Mouse (Mus musculus) lung, postnatal 25 days (tissue): ENCODE results near the gene Itih5.

Experiments used
- DNase-seq: peaks from one replicate; pipeline ENCODE4 v3.0.0; 2022; ENCODE audit warnings: low spot score

The Itih5 gene

DNA sequence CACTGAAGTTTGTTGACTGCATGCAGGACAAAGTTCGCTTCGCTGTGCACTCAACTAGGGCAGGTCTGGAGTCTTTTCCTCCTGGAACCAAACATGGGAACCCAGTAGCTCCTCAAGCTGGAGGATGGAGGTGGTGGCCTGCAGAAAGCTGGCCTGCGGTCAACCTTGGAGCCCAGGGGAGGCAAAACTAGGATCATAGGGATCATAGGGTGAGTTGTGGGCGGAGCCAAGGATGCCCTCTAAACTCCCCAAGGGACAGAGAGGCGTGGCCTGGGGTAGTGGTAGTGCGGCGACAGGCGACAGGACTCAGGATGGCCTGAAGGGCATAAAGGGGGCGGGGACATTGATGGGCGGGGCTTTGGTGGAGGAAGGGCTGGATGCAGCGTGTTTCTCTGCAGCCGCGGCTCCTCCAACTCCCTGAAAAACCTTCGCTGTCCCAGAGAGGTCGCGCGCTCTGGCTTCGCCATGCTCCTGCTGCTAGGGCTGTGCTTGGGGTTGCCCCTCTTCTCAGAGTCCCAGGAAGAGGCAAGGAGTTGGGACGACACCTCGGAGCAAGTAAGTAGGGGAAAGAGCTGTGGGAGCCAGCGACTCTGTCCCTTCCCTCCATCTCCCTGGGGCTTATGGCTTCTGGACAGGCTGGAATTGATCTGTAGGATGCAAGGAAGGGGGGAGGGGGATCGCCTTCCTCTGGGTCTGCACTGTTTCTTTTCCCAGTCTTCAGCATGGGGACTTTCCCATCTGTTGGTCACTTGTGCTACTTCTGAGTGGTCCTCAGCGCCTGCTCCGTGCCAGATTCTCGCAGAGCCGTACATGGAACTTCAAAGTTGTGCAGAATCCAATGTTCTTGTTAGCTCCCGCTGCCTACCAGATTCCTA, at the start of gene Itih5:
Itih5 (plus strand) TSS at position 371 of the 875 bp plus-strand sequence.
- peak; percentile 34 for DNase-seq

DNA sequence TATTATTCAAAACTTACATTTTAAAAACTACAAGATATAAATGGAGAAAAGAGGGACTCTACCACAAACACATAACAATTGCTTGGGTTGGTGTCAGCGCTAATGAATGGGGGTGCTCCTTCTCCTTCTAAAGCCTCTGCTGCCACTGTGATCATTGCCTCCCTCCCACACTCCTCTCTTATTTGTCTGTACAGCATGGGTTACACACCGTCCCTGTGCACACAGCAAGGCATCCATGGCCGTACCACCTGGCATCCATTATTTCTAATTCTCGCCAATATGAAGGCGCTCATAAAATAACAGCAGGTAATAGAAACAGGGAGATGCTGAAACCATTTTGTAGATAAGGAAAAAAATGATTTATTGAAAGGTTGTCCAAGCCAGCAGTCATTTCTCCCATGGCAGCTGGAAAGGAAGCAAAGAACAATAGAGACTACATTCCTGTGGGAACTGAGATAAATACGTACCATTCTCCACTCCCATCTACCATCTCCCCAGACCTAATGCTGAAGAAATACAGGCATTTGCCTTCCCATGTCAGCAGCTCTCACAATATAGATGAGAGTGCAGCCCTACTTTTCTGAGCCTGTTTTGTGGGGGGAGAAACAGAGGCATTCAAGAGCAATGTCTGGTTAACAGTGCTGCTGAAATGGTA, 44.7 kb upstream of the Itih5 start:
- DNase-seq, result no peak

DNA sequence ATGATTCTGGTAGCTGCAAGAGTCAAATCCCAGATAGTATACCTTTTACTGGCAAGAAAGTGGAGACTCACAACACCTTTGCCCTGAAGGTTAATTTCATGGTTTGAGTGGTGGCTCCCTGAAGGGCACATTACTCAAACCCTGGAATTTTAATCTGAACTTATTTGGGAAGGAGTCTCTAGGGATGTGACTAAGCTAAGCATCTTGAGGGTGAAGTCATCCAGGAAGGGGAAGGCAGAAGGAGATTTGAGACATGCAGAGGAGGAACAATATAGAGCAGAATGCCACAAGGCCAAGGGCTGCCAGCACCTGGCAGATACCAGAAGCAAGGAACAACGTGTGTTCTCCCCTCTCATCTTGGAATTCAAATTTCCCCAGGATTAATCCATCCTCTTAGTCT, 34.6 kb upstream of the Itih5 start:
- DNase-seq, result no peak

DNA sequence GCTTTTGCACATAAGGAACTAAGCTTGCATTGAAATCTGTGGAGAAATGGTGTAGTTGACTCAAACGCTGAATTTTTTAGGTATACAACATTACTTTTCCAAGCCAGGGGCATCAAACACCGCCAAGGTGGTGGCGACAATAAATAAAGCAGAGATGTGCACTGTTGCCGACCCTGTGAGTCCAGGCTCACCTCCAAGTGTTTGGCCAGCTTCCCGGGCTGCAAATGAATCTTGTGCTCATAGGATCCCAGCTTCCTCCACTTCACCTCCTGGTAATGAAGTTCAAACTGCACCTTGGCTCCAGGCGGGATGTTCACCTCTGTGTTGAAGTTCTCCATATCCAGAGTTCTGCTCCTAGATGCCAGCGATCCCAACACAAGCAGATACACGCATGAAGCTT, 34.1 kb upstream of the Itih5 start:
- no peak for DNase-seq

DNA sequence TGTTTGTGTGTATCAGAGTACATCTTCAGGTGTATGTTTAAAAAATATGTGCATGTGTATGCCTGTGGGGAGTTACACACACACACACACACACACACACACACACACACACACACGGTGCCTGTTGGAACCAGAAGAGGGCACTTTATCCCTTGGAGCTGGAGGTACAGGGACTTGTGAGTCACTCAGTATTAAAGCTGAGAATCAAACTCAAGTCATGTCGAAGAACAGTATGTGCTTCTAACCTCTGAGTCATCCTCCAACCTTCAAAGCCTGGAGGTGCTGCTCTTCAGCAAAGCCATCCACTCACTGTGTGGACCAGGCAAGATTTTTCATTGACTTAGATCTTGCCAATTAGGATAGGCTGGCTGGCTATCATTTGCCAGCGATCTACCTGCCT, 31.5 kb upstream of the Itih5 start:
- no peak for DNase-seq

DNA sequence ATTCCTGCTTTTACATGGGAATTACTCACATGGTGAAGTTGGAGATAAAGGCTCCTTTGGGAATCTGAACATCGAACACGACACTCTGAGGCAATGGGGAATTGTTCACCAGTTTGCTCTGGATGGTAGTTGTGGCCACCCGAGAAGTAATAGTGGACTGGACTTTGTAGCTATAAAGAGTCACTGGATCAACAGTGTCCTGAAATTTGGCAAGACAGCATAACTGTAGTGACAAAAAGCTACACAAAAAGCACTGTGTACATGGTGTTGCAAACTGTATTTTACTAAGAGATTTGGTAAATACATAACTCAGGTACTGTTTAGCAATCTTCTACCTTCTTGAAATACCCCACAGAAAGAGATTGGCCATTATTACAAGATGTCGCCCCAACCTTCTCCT, 27.2 kb upstream of the Itih5 start:
- no peak for DNase-seq

DNA sequence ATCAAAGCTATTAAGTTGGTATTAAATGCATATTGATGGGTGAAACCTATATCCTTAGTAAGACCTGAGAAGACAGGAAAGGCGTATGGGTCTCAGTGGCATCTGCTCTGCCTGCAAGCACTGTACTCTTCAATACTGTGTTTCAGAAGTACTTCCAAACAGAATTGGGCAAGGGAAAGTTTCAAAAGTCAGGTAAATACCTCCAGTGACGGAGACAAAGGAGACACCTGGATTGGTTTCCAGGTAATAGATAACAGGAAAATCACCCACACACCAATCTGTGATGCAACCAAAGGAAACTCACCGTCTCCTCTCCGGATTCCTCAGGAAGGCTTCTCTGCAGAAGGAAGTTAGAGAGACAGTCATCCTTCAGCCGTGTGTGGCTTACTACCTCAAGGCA, 25.9 kb upstream of the Itih5 start:
- no peak for DNase-seq

DNA sequence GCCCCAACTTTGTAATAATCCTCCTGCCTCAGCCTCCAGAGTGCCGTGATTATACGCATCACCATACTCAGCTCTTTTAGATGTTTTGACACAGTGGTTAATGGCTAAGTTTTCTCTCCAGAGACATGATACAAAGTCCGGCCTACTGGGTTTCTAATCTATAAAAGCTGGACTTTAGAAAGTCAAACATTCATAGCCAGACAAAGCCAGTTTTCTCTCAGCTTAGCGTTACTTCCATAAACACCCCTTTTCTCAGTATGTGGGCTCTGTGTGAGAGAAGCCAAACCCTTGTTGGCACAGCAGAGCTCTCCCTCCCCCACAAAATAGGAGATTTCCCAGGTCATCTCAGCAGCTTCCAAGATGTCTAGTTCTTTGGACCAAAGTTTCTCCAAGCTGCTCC, 24.8 kb upstream of the Itih5 start:
- no peak for DNase-seq

DNA sequence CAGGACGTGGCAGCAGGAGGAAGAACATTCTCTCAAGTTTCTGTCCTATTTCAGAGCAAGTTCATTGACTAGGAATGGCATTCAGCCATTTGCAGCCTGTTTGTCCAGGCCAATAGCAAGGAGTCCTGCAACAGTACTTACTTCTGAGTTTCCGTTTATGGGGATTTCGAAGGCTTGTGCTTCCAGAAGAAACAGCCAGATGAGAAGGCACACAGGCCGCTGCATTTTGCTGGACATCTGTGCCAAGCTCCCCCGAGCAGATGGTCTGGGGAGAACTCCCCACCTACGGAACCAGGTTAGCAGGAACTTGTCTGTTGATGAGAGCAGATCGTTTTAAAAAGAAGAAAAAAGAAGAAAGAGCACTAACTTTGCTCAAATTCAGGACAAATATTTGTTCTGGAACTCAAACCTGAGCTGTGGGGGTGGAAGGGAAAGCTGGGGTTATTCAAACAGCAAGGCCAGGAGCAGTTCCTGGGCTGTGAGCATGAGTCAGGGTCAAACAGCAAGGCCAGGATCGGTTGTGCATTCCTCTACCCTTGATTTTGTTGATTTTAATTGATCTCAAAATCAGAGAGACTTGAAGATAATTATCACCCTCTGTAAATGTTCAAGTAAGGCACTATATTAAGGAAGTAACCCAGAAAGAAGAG, 22.9 kb upstream of the Itih5 start:
- DNase-seq, result no peak

DNA sequence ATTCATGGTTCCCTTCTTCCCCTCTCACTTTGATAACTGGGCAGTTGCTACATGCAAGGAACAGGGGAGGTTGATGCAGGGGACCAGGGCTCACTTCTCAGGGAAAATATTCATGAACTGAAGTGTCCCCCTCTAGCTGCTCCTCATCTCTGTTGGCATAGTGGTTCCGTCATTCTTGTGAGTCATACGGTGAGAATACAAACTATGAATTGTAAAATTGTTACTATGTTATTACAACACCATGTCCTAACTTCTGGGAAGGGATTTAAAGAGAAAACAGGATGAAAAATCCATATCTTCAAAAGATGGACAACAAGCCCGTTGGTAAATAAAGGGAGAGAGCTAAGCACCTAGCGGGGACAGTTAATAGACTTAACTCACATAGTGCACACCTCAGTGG, 22.1 kb upstream of the Itih5 start, which contains the start of gene Itih2:
Itih2 (minus strand) TSS at position 101 of the 400 bp plus-strand sequence.
- no peak for DNase-seq

DNA sequence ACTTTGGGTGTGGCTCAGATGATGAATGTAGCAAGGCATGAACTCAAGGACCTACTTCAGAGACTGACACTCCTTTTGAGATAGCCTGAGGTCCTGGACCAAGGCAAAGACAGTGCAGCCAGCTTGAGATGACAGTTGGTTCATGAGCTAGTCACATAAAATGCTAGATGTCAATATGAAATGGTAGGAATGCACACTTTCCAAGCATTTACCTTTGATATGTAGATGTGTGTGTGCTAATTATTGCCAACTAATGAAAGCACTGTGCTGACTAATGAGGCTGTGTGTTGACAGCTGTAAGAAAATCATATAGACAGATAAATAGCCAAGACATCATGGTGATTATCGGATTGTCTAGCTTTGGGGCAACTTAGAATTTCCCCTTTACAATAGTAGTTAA, 21.2 kb upstream of the Itih5 start:
- no peak for DNase-seq

DNA sequence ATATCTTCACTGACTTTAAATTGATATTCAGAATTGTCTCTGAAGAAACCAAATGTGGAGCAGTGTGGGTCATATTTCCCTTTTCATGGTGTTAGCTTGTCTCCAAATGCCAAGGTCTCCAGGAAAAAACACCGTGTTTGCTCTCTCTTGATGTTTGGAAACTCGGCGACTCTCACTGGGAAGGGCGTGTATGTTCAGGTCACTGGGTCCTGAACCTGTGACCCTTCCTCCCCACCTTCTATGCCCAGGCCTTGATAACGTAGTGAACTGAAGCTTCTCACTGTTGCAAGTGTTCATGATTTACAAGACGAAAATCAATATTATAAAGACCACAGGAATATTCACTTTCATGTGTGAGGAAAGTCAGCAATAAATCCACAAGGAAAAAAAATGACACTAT, 19.4 kb upstream of the Itih5 start:
- no peak for DNase-seq

DNA sequence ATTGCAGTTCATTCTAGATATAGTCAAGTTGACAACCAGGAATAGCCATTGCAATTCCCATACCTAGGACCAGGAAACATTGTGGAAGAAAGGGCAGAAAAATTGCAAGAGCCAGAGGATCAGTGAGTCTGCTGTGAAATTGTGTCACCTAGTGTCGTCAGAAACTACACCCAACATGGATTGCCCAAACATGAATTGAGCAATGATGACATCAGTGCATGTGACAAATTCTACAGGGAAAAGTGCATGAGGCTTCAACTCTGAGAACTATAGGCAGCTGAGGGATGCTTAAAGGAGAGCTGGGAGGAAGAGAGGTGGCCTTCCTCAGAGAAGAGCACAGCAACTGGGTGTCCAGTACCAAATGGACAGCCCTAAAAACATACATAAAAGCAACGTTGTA, 16.1 kb upstream of the Itih5 start:
- DNase-seq, result no peak

DNA sequence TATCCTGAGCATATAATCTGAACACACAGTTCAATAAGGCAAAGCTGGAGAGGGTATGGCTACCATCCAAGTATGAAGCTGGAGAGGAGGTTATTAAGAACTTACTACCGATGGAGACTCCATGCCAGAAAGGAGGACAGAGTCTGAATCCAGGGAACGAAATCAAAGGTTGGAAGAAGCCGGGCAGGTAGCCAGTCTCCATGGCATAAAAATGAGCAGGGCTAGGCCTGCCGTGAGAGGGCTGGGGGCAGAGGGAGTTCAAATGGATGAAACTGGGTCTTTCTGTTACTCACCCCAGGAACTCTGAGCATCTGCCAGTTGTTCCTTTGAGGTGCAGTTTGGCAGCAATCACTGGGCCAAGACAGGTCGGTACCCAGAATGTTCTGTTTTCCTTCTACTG, 12.9 kb upstream of the Itih5 start:
- DNase-seq, result no peak

DNA sequence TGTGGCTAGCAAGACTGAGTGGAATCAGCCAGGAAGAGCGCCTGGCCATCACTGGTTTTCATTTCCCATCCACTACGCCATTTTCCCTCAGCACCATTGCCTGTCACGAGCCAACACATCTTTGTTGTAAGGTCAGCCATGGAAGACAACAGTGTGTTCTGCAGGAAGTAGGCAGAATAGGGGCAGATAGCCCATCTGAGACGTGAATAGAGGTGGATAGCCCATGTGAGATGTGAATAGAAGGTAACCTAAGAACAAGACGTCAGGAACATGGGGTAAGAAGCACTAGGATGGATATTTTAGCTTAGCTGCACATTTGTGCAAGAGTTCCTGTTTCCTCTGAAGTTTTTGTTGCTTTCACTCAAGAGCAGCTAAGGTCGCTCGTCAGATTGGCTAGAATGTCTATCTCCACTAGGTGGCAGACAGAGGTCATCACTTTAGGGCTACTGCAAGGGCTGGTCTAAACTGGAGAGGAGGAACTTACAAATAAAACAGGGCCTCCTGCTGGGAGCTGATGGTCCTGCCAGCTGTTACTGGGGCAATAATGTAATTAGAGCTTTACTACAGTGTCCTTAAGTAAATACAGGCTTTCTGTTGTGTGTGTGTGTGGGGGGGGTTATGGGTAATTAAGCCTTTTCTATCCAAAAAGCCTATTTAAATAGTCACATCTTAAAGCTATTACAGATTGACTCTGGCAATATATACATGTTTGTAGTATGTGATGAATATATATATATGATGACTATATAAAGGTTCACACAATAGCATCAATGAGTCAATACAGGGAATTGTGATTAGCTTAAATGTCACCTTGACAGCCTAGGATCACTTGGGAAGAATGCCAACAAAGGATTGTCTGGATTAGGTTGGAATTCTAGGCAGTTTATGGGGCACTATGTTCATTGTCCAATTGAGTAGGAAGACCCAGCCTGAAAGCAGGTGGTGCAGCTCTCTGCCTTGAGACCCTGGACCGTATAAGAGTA, 10.6 kb upstream of the Itih5 start:
- peak; percentile 78 for DNase-seq

DNA sequence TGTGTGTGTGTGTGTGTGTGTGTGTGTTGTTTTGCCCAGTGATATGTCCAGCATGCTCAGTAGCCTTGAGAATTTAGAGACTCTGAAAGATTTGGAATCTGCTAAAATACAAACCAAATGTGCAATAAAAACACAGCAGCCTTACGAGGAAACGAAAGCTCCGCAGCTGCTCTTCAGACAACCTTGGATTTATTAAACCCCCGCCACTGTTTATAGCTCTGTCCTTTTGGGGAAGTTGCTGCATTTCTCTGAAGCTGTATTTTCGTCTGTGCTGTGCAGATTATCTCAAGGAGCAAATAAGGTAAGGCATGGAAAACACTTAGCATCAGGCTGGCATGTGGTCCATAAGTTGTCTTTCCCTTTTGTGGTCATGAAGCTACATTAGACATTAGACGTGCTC, 7.9 kb upstream of the Itih5 start:
- DNase-seq, result no peak

DNA sequence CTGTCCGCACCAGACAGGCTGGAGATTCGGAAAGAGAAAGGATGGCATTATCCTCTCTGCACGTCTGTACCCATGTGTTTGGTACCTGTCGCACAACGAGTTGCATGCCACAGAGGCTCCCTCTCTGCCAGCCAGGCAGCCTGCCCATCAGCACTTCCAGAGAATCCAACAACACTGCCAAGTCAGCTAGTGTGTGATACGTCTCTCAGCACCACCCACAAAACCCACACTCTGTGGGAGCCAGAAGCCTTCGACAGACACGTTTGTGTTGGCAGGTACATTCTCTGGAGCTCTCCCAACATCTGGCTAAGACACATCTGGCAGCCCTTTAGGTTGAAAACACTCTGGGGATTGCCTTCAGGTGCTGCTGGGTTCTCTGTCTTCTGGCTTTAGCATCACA, 6.2 kb upstream of the Itih5 start:
- DNase-seq, result no peak

DNA sequence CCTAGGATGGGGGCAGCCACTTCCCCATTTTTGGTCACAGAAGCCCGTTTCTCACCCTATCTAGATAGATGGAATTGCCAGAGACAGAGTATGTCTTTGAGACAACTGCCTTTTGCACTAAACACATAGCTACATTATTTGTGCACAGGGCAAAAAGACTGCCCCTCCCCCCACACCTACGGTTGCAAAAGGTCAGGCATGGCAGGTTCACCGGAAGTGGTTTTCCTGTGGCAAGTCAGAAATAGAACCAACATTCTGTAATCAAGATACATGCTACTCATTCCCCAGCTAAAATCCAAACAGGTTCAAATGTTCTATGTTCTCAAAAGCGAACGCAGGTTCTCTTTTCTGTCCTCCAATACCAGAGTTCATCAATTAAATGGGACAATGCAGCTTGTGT, 781 bp upstream of the Itih5 start:
- DNase-seq, result peak; percentile 2

DNA sequence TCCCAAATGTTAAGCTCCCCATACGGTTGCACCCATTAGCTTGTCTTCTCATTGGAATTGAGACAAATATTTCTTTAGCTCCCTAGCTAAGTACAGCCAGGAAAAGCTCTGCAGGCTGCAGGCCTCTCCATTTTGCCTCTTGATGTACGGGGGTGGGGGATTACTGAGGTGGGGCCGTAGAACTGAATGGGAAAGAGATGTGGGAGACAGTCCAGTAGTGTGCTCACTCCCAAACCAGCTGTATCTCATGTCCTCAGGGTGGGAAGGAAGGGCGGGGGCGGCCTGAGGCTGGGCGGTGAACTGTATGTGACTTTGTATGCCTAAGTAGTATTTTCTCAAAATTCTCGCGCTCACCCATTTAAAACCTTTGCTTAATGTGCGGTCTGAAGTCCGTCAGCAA, 3.8 kb downstream of the Itih5 start:
- no peak for DNase-seq

DNA sequence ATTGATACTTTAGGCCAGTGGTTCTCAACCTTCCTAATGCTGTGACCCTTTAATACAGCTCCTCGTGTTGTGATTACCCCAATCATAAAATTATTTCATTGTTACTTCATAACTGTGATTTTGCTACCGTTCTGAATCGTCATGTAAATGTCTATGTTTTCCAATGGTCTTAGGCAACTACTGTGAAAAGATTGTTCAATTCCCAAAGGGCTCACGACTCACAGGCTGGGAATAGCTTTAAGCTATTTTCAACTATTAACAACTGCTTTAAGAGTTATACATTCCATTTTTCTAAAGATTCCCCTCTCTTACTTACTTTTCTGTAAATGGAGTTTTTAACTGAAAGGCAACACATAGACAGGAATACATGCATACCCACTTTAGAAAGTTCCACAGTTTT, 8.6 kb downstream of the Itih5 start:
- DNase-seq, result no peak

DNA sequence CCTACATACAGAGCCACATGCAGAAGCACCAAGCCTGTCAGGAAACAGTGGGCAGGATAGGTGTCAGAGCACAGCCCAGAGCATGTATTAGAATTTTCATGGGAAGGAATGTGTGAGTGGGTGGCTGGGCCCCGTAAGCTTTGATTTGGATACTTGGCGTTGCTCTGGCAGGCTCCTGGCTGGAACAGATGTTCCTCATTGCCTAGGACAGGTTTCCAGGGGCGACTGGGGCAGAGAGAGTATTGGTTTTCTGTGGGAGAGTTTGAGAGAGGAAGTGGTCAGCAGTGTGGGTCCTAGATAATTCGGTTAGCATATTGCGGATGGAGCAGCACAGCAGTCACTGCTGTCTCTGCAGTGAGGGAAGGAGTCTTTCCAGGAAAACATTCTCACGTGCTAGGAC, 13.3 kb downstream of the Itih5 start:
- DNase-seq, result no peak

DNA sequence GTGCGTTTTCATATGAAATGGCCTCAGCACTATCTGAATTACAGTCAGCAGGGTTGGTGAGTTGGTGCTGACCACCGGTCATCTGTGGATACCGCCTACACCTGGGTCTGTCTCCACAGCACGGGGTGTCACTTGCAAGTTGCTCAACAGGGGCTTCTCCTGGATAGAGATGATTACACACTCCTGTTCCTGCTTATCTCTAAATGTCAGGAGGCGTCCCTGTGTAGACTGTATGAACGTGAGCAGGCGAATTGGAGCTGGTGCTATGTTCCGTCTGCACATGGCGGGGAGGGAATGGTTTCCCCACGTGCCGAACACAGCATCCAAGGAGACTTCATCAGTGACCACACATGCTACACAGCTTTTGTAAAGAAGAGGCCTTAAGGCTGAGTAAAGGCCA, 13.9 kb downstream of the Itih5 start:
- DNase-seq, result no peak
